Mouse (Mus musculus): ENCODE results near the gene Spock3. TPM values are rescaled to one million over a fixed set of nuclear protein-coding genes. Genes with fewer than 3 reads are reported as not detected.
"Not testable (repeated sequence)": the region's sequence is repeated elsewhere in the genome, so short reads cannot be mapped to it uniquely, and the experiment has no call there.

Spock3 gene
- polyA plus RNA-seq, 1 experiment = not detected

- no peak overlapping the region for H3ac ChIP-seq (ENCODE audit: control insufficient read depth, insufficient read length)
- H3K4me2 ChIP-seq (ENCODE audit: low read depth) = no peak overlapping the region
- H3K27me3 ChIP-seq (ENCODE audit: control insufficient read depth, insufficient read depth, insufficient read length) = no peaks in the 10 kb centered on the region
- no peak overlapping the region for H3K4me3 ChIP-seq
- TF ChIP-seq SRF (IDR thresholded peaks at IDR 0.05; ENCODE audit: control insufficient read depth, insufficient read length, low read depth) (no peak), CEBPB (IDR thresholded peaks at IDR 0.05; ENCODE audit: insufficient read depth, poor library complexity, severe bottlenecking) (no peak), POLR2AphosphoS2 (IDR thresholded peaks at IDR 0.05; ENCODE audit: insufficient read length, low read depth) (no peak), E2F4 (IDR thresholded peaks at IDR 0.05; ENCODE audit: insufficient read depth) (no peak), TCF12 (IDR thresholded peaks at IDR 0.05; ENCODE audit: insufficient read depth, poor library complexity, severe bottlenecking) (no peak), MYOG (IDR thresholded peaks at IDR 0.05; ENCODE audit: control insufficient read depth in 1 of 3, insufficient read depth in 1 of 3, insufficient read length in 2 of 3, low read depth in 2 of 3) (no peak), TCF3 (IDR thresholded peaks at IDR 0.05; ENCODE audit: insufficient read length, low read depth) (no peak), POLR2A (IDR thresholded peaks at IDR 0.05; ENCODE audit: insufficient read length, low read depth) (no peak), USF1 (IDR thresholded peaks at IDR 0.05; ENCODE audit: low read depth) (no peak), REST (IDR thresholded peaks at IDR 0.05; ENCODE audit: insufficient read depth, insufficient read length) (no peak), MYOD1 (IDR thresholded peaks at IDR 0.05; ENCODE audit: control insufficient read depth in 1 of 3, insufficient read length in 2 of 3, low read depth in 2 of 3) (no peak), MAX (IDR thresholded peaks at IDR 0.05; ENCODE audit: low read depth) (no peak)
- no peaks in the 10 kb centered on the region for H3K36me3 ChIP-seq (ENCODE audit: control insufficient read depth, insufficient read depth)
- H3K79me2 ChIP-seq (ENCODE audit: control insufficient read depth, insufficient read depth) = no peaks in the 10 kb centered on the region
Observed at GRCm38 (mm10) chr8:63135406-63135805, 184.6 kb downstream of the Spock3 start.

- not testable (repeated sequence) for H3K79me2 ChIP-seq (ENCODE audit: control insufficient read depth, insufficient read depth); H3K27me3 ChIP-seq (ENCODE audit: control insufficient read depth, insufficient read depth, insufficient read length); H3K4me2 ChIP-seq (ENCODE audit: low read depth); H3K4me3 ChIP-seq; H3ac ChIP-seq (ENCODE audit: control insufficient read depth, insufficient read length); H3K36me3 ChIP-seq (ENCODE audit: control insufficient read depth, insufficient read depth)
Observed at GRCm38 (mm10) chr8:63163861-63164260, 213.1 kb downstream of the Spock3 start.

- no peaks in the 10 kb centered on the region for H3K36me3 ChIP-seq (ENCODE audit: control insufficient read depth, insufficient read depth)
- H3ac ChIP-seq (ENCODE audit: control insufficient read depth, insufficient read length) = no peak overlapping the region
- no peaks in the 10 kb centered on the region for H3K79me2 ChIP-seq (ENCODE audit: control insufficient read depth, insufficient read depth)
- H3K27me3 ChIP-seq (ENCODE audit: control insufficient read depth, insufficient read depth, insufficient read length) = no peaks in the 10 kb centered on the region
- no peak overlapping the region for H3K4me3 ChIP-seq
- no peak overlapping the region for H3K4me2 ChIP-seq (ENCODE audit: low read depth)
- TF ChIP-seq TCF3 (IDR thresholded peaks at IDR 0.05; ENCODE audit: insufficient read length, low read depth) (no peak), E2F4 (IDR thresholded peaks at IDR 0.05; ENCODE audit: insufficient read depth) (no peak), CEBPB (IDR thresholded peaks at IDR 0.05; ENCODE audit: insufficient read depth, poor library complexity, severe bottlenecking) (no peak), POLR2A (IDR thresholded peaks at IDR 0.05; ENCODE audit: insufficient read length, low read depth) (no peak), POLR2AphosphoS2 (IDR thresholded peaks at IDR 0.05; ENCODE audit: insufficient read length, low read depth) (no peak), MAX (IDR thresholded peaks at IDR 0.05; ENCODE audit: low read depth) (no peak), SRF (IDR thresholded peaks at IDR 0.05; ENCODE audit: control insufficient read depth, insufficient read length, low read depth) (no peak), USF1 (IDR thresholded peaks at IDR 0.05; ENCODE audit: low read depth) (no peak), MYOD1 (IDR thresholded peaks at IDR 0.05; ENCODE audit: control insufficient read depth in 1 of 3, insufficient read length in 2 of 3, low read depth in 2 of 3) (no peak), MYOG (IDR thresholded peaks at IDR 0.05; ENCODE audit: control insufficient read depth in 1 of 3, insufficient read depth in 1 of 3, insufficient read length in 2 of 3, low read depth in 2 of 3) (no peak), REST (IDR thresholded peaks at IDR 0.05; ENCODE audit: insufficient read depth, insufficient read length) (no peak)
Observed at GRCm38 (mm10) chr8:63165326-63165725, 214.5 kb downstream of the Spock3 start.

GRCm38 (mm10) chr8:63169956-63170355, 219.1 kb downstream of the Spock3 start:
- Histone ChIP-seq H3ac (ENCODE audit: control insufficient read depth, insufficient read length) (no peak overlapping the region), H3K27me3 (ENCODE audit: control insufficient read depth, insufficient read depth, insufficient read length) (no peaks in the 10 kb centered on the region), H3K36me3 (ENCODE audit: control insufficient read depth, insufficient read depth) (no peaks in the 10 kb centered on the region), H3K4me2 (ENCODE audit: low read depth) (no peak overlapping the region), H3K4me3 (no peak overlapping the region), H3K79me2 (ENCODE audit: control insufficient read depth, insufficient read depth) (no peaks in the 10 kb centered on the region)
- no peak for TF ChIP-seq TCF12 (IDR thresholded peaks at IDR 0.05; ENCODE audit: insufficient read depth, poor library complexity, severe bottlenecking)
- no peak for TF ChIP-seq CEBPB (IDR thresholded peaks at IDR 0.05; ENCODE audit: insufficient read depth, poor library complexity, severe bottlenecking)
- no peak for TF ChIP-seq POLR2A (IDR thresholded peaks at IDR 0.05; ENCODE audit: insufficient read length, low read depth)
- no peak for TF ChIP-seq SRF (IDR thresholded peaks at IDR 0.05; ENCODE audit: control insufficient read depth, insufficient read length, low read depth)
- TF ChIP-seq MYOG (IDR thresholded peaks at IDR 0.05; ENCODE audit: control insufficient read depth in 1 of 3, insufficient read depth in 1 of 3, insufficient read length in 2 of 3, low read depth in 2 of 3) = no peak
- TF ChIP-seq E2F4 (IDR thresholded peaks at IDR 0.05; ENCODE audit: insufficient read depth) = no peak
- no peak for TF ChIP-seq REST (IDR thresholded peaks at IDR 0.05; ENCODE audit: insufficient read depth, insufficient read length)
- TF ChIP-seq MYOD1 (IDR thresholded peaks at IDR 0.05; ENCODE audit: control insufficient read depth in 1 of 3, insufficient read length in 2 of 3, low read depth in 2 of 3) = no peak
- no peak for TF ChIP-seq USF1 (IDR thresholded peaks at IDR 0.05; ENCODE audit: low read depth)

- no peaks in the 10 kb centered on the region for H3K79me2 ChIP-seq (ENCODE audit: control insufficient read depth, insufficient read depth)
- H3K4me3 ChIP-seq = no peak overlapping the region
- no peak overlapping the region for H3ac ChIP-seq (ENCODE audit: control insufficient read depth, insufficient read length)
- no peak overlapping the region for H3K4me2 ChIP-seq (ENCODE audit: low read depth)
- TF ChIP-seq POLR2AphosphoS2 (IDR thresholded peaks at IDR 0.05; ENCODE audit: insufficient read length, low read depth) (no peak), MYOD1 (IDR thresholded peaks at IDR 0.05; ENCODE audit: control insufficient read depth in 1 of 3, insufficient read length in 2 of 3, low read depth in 2 of 3) (no peak), E2F4 (IDR thresholded peaks at IDR 0.05; ENCODE audit: insufficient read depth) (no peak), USF1 (IDR thresholded peaks at IDR 0.05; ENCODE audit: low read depth) (no peak), MAX (IDR thresholded peaks at IDR 0.05; ENCODE audit: low read depth) (no peak), CEBPB (IDR thresholded peaks at IDR 0.05; ENCODE audit: insufficient read depth, poor library complexity, severe bottlenecking) (no peak), TCF3 (IDR thresholded peaks at IDR 0.05; ENCODE audit: insufficient read length, low read depth) (no peak), POLR2A (IDR thresholded peaks at IDR 0.05; ENCODE audit: insufficient read length, low read depth) (no peak), REST (IDR thresholded peaks at IDR 0.05; ENCODE audit: insufficient read depth, insufficient read length) (no peak), MYOG (IDR thresholded peaks at IDR 0.05; ENCODE audit: control insufficient read depth in 1 of 3, insufficient read depth in 1 of 3, insufficient read length in 2 of 3, low read depth in 2 of 3) (no peak)
- H3K36me3 ChIP-seq (ENCODE audit: control insufficient read depth, insufficient read depth) = no peaks in the 10 kb centered on the region
- no peaks in the 10 kb centered on the region for H3K27me3 ChIP-seq (ENCODE audit: control insufficient read depth, insufficient read depth, insufficient read length)
Observed at GRCm38 (mm10) chr8:63181272-63181671, 230.5 kb downstream of the Spock3 start.
